Mouse (Mus musculus) intestine, embryonic 16.5 days (tissue): ENCODE measurements at regions not wholly inside any gene's neighbourhood (a gene's known extent, or its start where the extent isn't known, plus 50 kb on each side); places are given as distances from the start of the nearest gene placed in this dataset.
A peak's percentile ranks its signal among the peaks of the same experiment; 100 is the strongest.

Experiments used
- ATAC-seq: fragments of 200-750 bp; cut with Nextera tagmentation; 2 replicates; pipeline ENCODE4 v1.8.0; 2017; ENCODE audit warnings: moderate TSS enrichment, moderate library complexity
- H3K27ac ChIP-seq: fragments of 300-500 bp; sonication (generic); 2 replicates; pipeline ENCODE4 v1.5.1; 2014; ENCODE audit warnings: mild to moderate bottlenecking, low read length
- H3K27me3 ChIP-seq: fragments of 300-500 bp; sonication (generic); replicated peaks from 2 replicates; pipeline ENCODE4 v1.6.1; 2014; ENCODE audit warnings: low read length, control low read depth, mixed read lengths; ENCODE audit not compliant: control insufficient read depth, insufficient read depth
- H3K36me3 ChIP-seq: fragments of 300-500 bp; sonication (generic); 2 replicates; pipeline ENCODE4 v1.6.1; 2014; ENCODE audit warnings: low read length, control low read depth; ENCODE audit not compliant: control insufficient read depth, insufficient read depth
- H3K4me1 ChIP-seq: fragments of 300-500 bp; sonication (generic); 2 replicates; pipeline ENCODE4 v1.6.1; 2014; ENCODE audit warnings: low read length, control low read depth, mixed read lengths; ENCODE audit not compliant: control insufficient read depth, insufficient read depth
- H3K4me2 ChIP-seq: fragments of 300-500 bp; sonication (generic); 2 replicates; pipeline ENCODE4 v1.6.1; 2014; ENCODE audit warnings: low read depth, low read length, control low read depth
- H3K4me3 ChIP-seq: fragments of 300-500 bp; sonication (generic); 2 replicates; pipeline ENCODE4 v1.5.1; 2014; ENCODE audit warnings: mild to moderate bottlenecking, low read length
- H3K9ac ChIP-seq: fragments of 300-500 bp; sonication (generic); 2 replicates; pipeline ENCODE4 v1.6.1; 2014; ENCODE audit warnings: low read depth, low read length
- H3K9me3 ChIP-seq: fragments of 300-500 bp; sonication (generic); 2 replicates; pipeline ENCODE4 v1.6.1; 2016; ENCODE audit warnings: low read length, control low read depth; ENCODE audit not compliant: control insufficient read depth
- WGBS: fragments of 180-500 bp; shearing (Covaris S2); extraction: QIAGEN DNeasy Blood & Tissue Kit; methylation state at CpG from one replicate; pipeline ENCODE4 v1.1.7; 2014; 5-methylcytosine and 5-hydroxymethylcytosine counted together

GRCm38 (mm10) chr11:57958233-57958632, 50.6 kb upstream of the Larp1 start:
- WGBS: 70% methylated on average over 7 of the region's 7 CpGs
- H3K36me3 ChIP-seq: no peaks in the 10 kb centered on the region
- H3K9ac ChIP-seq: no peak overlapping the region
- ATAC-seq: no peak
- no peak overlapping the region for H3K4me3 ChIP-seq
- H3K27me3 ChIP-seq: no peaks in the 10 kb centered on the region
- H3K4me1 ChIP-seq: peaks cover 6% of the 10 kb centered on the region; the same call in 1 of the 2 replicates
- no peak overlapping the region for H3K27ac ChIP-seq
- H3K9me3 ChIP-seq: no peaks in the 10 kb centered on the region
- H3K4me2 ChIP-seq: no peak overlapping the region

GRCm38 (mm10) chr11:57956909-57957308, 52.0 kb upstream of the Larp1 start:
- no peak for ATAC-seq
- H3K36me3 ChIP-seq: no peaks in the 10 kb centered on the region
- H3K4me1 ChIP-seq: peaks cover under 1% of the 10 kb centered on the region; the same call in 1 of the 2 replicates
- no peak overlapping the region for H3K4me3 ChIP-seq
- no peaks in the 10 kb centered on the region for H3K9me3 ChIP-seq
- no peak overlapping the region for H3K27ac ChIP-seq
- no peak overlapping the region for H3K9ac ChIP-seq
- H3K4me2 ChIP-seq: no peak overlapping the region
- no peaks in the 10 kb centered on the region for H3K27me3 ChIP-seq
- WGBS: 87% methylated on average over 9 of the region's 9 CpGs

- Histone ChIP-seq H3K9me3 (no peaks in the 10 kb centered on the region), H3K9ac (no peak overlapping the region), H3K4me2 (no peak overlapping the region), H3K27ac (no peak overlapping the region), H3K4me1 (no peaks in the 10 kb centered on the region), H3K36me3 (no peaks in the 10 kb centered on the region), H3K27me3 (no peaks in the 10 kb centered on the region), H3K4me3 (no peak overlapping the region)
- 69% methylated on average over 2 of the region's 2 CpGs for WGBS
- ATAC-seq: no peak
Observed at GRCm38 (mm10) chr11:57956076-57956475, 52.8 kb upstream of the Larp1 start.

GRCm38 (mm10) chr11:57955476-57955875, 53.4 kb upstream of the Larp1 start:
- Histone ChIP-seq H3K9ac (no peak overlapping the region), H3K4me1 (no peaks in the 10 kb centered on the region), H3K4me3 (no peak overlapping the region), H3K36me3 (no peaks in the 10 kb centered on the region), H3K27ac (no peak overlapping the region), H3K27me3 (no peaks in the 10 kb centered on the region), H3K4me2 (no peak overlapping the region), H3K9me3 (no peaks in the 10 kb centered on the region)
- no peak for ATAC-seq
- 89% methylated on average over 7 of the region's 7 CpGs for WGBS

- ATAC-seq: peak; percentile 70
- Histone ChIP-seq H3K27me3 (no peaks in the 10 kb centered on the region), H3K9ac (no peak overlapping the region), H3K36me3 (no peaks in the 10 kb centered on the region), H3K4me3 (no peak overlapping the region), H3K4me1 (no peaks in the 10 kb centered on the region), H3K27ac (peak overlapping the region; percentile 43; the same call in 1 of the 2 replicates), H3K4me2 (no peak overlapping the region), H3K9me3 (no peaks in the 10 kb centered on the region)
- 50% methylated on average over 10 of the region's 10 CpGs for WGBS
Observed at GRCm38 (mm10) chr11:57954510-57955184, 54.2 kb upstream of the Larp1 start.

GRCm38 (mm10) chr11:57953694-57954093, 55.2 kb upstream of the Larp1 start:
- H3K4me2 ChIP-seq: no peak overlapping the region
- no peaks in the 10 kb centered on the region for H3K4me1 ChIP-seq
- H3K36me3 ChIP-seq: no peaks in the 10 kb centered on the region
- no peaks in the 10 kb centered on the region for H3K27me3 ChIP-seq
- no peaks in the 10 kb centered on the region for H3K9me3 ChIP-seq
- 55% methylated on average over 7 of the region's 7 CpGs for WGBS
- H3K4me3 ChIP-seq: no peak overlapping the region
- ATAC-seq: peak; percentile 27; the same call in 1 of the 2 replicates
- no peak overlapping the region for H3K9ac ChIP-seq
- no peak overlapping the region for H3K27ac ChIP-seq

- H3K27me3 ChIP-seq: no peaks in the 10 kb centered on the region
- no peaks in the 10 kb centered on the region for H3K4me1 ChIP-seq
- H3K9me3 ChIP-seq: no peaks in the 10 kb centered on the region
- no peak overlapping the region for H3K4me3 ChIP-seq
- H3K36me3 ChIP-seq: no peaks in the 10 kb centered on the region
- 75% methylated on average over 3 of the region's 3 CpGs for WGBS
- H3K4me2 ChIP-seq: no peak overlapping the region
- no peak overlapping the region for H3K9ac ChIP-seq
- no peak overlapping the region for H3K27ac ChIP-seq
- ATAC-seq: no peak; the same call in 1 of the 2 replicates
Observed at GRCm38 (mm10) chr11:57952619-57953018, 56.2 kb upstream of the Larp1 start.

GRCm38 (mm10) chr11:57951541-57952326, 57.1 kb upstream of the Larp1 start:
- Histone ChIP-seq H3K36me3 (no peaks in the 10 kb centered on the region), H3K9me3 (no peaks in the 10 kb centered on the region), H3K9ac (no peak overlapping the region), H3K4me3 (no peak overlapping the region), H3K4me2 (no peak overlapping the region), H3K27ac (no peak overlapping the region), H3K27me3 (no peaks in the 10 kb centered on the region), H3K4me1 (no peaks in the 10 kb centered on the region)
- 82% methylated on average over 20 of the region's 20 CpGs for WGBS
- no peak for ATAC-seq

GRCm38 (mm10) chr11:57950989-57951388, 57.9 kb upstream of the Larp1 start:
- no peak for ATAC-seq
- Histone ChIP-seq H3K4me3 (no peak overlapping the region), H3K9me3 (no peaks in the 10 kb centered on the region), H3K4me1 (no peaks in the 10 kb centered on the region), H3K27me3 (no peaks in the 10 kb centered on the region), H3K36me3 (no peaks in the 10 kb centered on the region), H3K4me2 (no peak overlapping the region), H3K27ac (no peak overlapping the region), H3K9ac (no peak overlapping the region)
- under 1% methylated on average over 4 of the region's 4 CpGs for WGBS
